Mouse (Mus musculus): ENCODE measurements around the gene Npw.

DNA sequence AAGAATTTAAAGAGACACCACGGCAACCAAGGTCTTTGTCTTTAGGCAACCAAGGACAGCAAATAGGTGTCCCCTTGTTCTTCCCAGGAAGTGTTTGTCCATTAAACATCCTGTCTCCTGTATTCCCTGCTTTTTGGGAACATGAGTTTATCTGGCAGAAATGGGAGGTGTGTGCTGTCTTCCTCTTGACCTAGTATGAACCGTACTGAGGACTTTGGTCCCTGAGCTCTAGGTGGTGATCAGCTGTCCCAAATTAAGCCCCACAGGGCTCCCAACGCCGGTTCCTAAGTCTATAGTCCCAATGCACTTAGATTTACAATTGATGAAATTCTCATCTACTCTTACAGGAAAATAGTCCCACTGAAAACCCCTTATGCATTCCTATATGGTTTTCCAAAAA is 7.5 kb downstream of the Npw start:
- no peak for TF ChIP-seq CTCF (IDR thresholded peaks at IDR 0.05; ENCODE audit: borderline replicate concordance, insufficient read depth, low read depth, low read length)
- no peak for TF ChIP-seq POLR2A (IDR thresholded peaks at IDR 0.05; ENCODE audit: borderline replicate concordance, insufficient read depth, low read length)

All from cerebellum, adult 2 months (tissue).